Mouse (Mus musculus) layer of hippocampus, adult 8-10 months (tissue): Measurements from ENCODE around the gene Rock2. TPM values are rescaled to one million over a fixed set of nuclear protein-coding genes. Genes with fewer than 3 reads are reported as not detected.
A peak's percentile ranks its signal among the peaks of the same experiment; 100 is the strongest.

Source experiments
- DNase-seq, 2 experiments: peaks; one replicate each; pipeline ENCODE4 v3.0.0; 2022; ENCODE audit warnings: low spot score in 2 of 2
- total RNA-seq, 4 experiments: library from RNA; stranded (reverse); gene quantifications; 2 replicates each; pipeline ENCODE4 v1.2.4; 2022

Rock2 gene
- total RNA-seq, 4 experiments from 2014 or later = 109 to 143 (median 128) TPM

- no peak for DNase-seq
These were observed 24.2 kb upstream of the Rock2 start for GRCm38 (mm10) chr12:16870405-16871068.

GRCm38 (mm10) chr12:16872006-16872405, 22.7 kb upstream of the Rock2 start:
- no peak for DNase-seq

GRCm38 (mm10) chr12:16872926-16873464, 21.7 kb upstream of the Rock2 start:
- no peak for DNase-seq

GRCm38 (mm10) chr12:16873549-16873948, 21.1 kb upstream of the Rock2 start:
- peak; percentile 52 to 54 for DNase-seq

GRCm38 (mm10) chr12:16874086-16874485, 20.6 kb upstream of the Rock2 start:
- no peak for DNase-seq

- DNase-seq = no peak
These were observed 19.4 kb upstream of the Rock2 start for GRCm38 (mm10) chr12:16875269-16875668.

- no peak for DNase-seq
These were observed 19.0 kb upstream of the Rock2 start for GRCm38 (mm10) chr12:16875678-16876077.

- DNase-seq = no peak
These were observed 18.0 kb upstream of the Rock2 start for GRCm38 (mm10) chr12:16876667-16877066.

GRCm38 (mm10) chr12:16877141-16877540, 17.6 kb upstream of the Rock2 start:
- no peak for DNase-seq

- DNase-seq = no peak
These were observed 17.0 kb upstream of the Rock2 start for GRCm38 (mm10) chr12:16877679-16878078.

- no peak for DNase-seq
These were observed 15.3 kb upstream of the Rock2 start for GRCm38 (mm10) chr12:16879369-16879768.

- DNase-seq = no peak
These were observed 14.6 kb upstream of the Rock2 start for GRCm38 (mm10) chr12:16880077-16880476.

GRCm38 (mm10) chr12:16882442-16882841, 12.3 kb upstream of the Rock2 start:
- no peak for DNase-seq

- DNase-seq = no peak
These were observed 11.6 kb upstream of the Rock2 start for GRCm38 (mm10) chr12:16883111-16883510.

GRCm38 (mm10) chr12:16884534-16884933, 10.2 kb upstream of the Rock2 start:
- no peak for DNase-seq

- no peak for DNase-seq
These were observed 8.3 kb upstream of the Rock2 start for GRCm38 (mm10) chr12:16886354-16886753.

- DNase-seq = no peak
These were observed 1.7 kb upstream of the Rock2 start for GRCm38 (mm10) chr12:16893039-16893438.

GRCm38 (mm10) chr12:16893656-16894395, 869 bp upstream of the Rock2 start:
- DNase-seq = no peak

GRCm38 (mm10) chr12:16895221-16895928, 680 bp downstream of the Rock2 start:
- no peak for DNase-seq

- DNase-seq = no peak
These were observed 1.5 kb downstream of the Rock2 start for GRCm38 (mm10) chr12:16896073-16896789.

GRCm38 (mm10) chr12:16897225-16897624, 2.5 kb downstream of the Rock2 start:
- no peak for DNase-seq
